Mouse (Mus musculus) v-Abl transformed pro-B cells (cell line): ENCODE measurements around the gene Serhl.

Source experiments
- in situ Hi-C, 2 experiments: fragments of 400-800 bp; cut with MboI; formaldehyde crosslinking; loops; one replicate each; pipeline ENCODE4 v1.15.1; 2025; ENCODE audit not compliant: unreplicated experiment in 2 of 2

Gene Serhl

DNA sequence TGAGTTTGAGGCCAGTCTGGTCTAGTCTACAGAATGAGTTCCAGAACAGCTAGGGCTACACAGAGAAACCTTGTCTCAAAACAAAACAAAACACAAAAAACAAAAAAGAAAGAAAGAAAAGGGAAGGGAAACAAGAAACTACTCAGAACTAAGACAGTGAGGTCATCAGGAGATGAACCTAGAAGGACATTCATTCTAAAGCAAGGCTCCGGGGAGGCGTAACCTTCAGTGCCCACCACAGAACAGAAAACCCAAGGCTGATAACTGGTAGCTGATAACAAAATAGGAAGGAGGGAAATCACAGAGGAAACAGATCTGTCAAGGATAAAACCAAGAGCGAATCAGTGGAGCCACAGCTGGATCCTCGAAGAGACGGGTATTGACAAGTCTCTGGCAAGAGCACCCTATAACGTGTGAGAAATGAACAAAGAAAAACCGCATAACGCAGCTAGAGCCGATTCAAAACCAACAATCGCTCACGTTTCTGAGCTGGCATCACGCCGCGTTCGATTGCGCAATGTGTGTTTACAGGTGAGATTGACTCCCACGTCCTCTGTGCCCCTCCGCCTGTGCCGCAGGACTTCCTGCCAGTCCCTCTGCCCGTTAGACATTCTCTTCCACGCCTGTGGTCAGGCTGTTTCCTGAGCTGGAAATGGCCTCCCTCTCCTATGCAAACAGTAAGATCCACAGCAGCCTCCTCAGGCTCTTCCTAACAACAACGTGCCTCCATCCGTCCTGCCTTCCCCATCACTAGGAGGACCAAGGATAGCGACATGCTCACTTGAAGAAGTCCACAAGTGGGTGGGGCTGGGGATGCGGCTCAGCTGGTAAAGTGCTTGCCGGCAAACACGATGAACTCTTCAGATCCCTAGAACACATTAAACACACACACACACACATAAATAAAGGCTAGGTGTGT lies 13.4 kb upstream of the Serhl start:
- in situ Hi-C loops, result no loop called here

DNA sequence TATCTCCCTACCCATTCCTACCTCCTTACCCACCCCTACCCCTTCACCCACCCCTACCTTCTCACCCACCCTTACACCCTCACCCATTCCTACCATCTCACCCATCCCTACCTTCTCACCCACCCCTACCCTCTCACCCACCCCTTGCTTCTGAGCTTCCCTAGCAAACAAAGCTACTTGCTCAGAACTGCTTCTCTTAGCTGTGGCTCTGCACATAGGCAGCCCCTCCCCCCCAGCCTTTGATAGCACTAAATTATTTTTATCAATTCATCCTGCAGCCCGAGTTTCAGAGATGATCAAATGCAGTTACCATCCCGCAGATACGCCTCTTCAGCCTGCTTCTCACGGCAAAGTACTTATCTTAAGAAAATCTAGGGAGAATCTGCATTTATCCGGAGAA lies 5.8 kb upstream of the Serhl start:
- in situ Hi-C loops, result loop anchor here in 1 of 2 experiments (10.0 kb wide), 1 partner anchor 121 kb away; no protein-coding TSS in a partner anchor

DNA sequence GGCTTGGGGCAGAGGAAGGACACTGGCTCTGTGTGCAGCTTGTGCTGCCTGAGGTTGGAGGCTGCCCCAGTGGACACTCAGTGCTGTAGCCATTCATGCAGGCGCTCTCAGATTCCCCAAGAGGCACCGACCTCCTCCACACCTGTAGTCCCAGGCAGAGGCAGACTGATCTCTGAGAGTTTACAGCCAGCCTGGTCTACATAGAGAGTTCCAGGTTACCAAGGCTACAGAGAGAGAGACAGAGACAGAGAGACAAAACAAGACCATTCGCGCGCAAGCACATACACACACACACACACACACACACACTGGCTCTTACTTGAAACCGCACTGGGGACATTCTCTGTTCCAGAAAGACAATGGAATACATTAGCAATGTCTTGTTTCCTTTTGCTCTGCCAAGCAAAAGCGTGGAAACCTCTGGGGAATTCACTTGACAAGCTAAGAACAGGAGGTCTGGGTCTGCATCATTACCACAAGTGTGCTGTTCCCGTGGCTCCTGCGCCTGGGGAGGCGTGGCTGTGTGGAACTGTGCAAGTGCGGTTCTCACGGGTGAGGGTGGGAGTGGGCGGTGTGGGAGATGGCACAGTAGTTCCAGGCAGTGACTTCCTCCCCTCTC lies 5.2 kb upstream of the Serhl start:
- in situ Hi-C loops, result loop anchor here in 1 of 2 experiments (10.0 kb wide), 1 partner anchor 121 kb away; no protein-coding TSS in a partner anchor

DNA sequence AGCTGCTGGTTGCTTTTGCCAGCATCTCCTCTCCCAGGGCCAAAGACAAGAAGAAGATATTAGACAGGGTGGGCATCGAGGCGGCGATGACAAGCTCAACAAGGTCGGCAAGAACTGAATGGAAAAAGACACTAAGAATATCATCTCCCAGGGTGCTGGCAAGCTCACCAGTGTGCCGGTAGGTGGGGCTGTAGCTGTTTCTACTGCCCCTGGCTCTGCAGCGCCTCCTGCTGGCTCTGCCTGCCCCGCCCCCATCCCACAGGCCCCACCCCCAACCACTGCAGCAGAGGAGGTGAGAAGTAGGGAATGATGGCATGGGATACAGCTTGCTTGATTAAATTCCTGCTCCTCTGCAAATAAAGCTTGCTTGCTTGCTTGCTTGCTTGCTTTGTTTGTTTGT lies 3.4 kb upstream of the Serhl start:
- in situ Hi-C loops, result loop anchor here in 1 of 2 experiments (10.0 kb wide), 1 partner anchor 119 kb away; no protein-coding TSS in a partner anchor

DNA sequence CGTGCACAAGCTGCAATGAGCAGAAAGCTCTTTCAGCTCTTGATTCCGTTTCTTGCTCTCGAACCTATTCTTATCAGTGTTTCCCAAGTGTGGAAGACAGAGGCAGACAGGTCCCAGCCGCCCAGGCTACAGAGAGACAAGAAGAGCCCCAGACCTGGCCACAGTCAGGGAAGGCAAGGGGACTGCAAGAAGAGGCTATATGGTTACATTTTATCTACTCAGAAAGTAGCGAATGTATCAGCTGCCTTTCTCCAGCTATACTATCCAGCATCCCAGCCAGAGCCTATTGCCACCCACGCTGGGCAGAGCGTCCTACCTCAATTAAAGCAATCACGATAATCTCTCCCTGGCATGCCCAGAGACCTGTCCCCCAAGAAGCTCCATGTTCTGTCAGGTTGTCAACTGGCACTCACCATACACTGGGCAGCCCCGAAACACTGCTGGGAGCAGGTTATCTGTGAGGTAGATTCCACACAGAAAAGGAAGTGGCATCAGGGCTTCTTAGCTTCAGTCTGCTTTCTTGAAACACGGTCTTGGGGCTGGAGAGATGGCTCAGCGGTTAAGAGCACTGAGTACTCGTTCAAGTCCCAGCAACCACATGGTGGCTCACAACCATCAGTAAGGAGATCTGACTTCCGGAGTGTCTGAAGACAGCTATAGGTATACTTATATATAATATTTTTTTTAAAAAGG lies 2.5 kb upstream of the Serhl start:
- in situ Hi-C loops, result loop anchor here in 1 of 2 experiments (10.0 kb wide), 1 partner anchor 118 kb away; no protein-coding TSS in a partner anchor

DNA sequence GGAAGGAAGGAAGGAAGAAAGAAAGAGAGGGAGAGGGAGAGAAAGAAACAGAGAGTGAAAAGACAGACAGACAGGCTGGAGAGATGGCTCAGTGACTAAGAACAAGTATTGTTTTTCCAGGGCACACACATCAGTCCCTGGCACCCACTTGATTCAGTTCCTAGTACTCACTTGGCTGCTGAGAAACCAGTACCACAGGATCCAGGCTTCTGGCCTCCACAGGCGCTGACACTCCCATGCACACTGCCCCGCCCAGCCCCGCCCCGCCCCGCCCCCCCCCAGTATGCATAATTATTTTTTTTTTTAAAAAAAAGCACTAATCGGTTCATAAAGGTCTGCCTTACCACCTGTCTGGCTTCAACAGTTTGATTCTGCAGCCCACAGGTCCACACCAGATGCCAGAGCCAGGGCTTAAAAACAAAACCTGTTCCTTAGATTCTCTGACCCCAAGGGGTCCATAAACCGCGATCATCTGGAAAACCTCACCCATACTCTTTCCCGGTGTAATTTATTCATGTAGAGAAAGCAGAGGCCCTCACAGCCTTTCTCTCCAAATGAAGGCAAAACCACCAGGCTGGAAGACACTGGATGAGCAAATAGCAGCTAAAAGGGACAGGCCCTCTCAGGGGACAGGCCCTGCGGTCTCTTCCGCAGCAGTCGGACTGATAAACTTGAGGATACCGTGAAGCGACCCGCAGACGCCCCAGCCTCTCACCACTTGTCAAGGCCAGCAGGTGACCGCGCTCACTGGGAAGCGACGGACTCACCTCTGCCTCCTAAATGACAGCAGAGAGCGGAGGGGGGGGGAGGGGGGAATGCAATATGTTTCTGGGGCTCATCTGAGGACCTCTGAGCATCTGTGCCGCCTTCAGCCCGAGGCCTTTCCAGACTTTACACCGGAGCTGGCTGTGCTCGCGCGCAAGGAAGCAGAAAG lies 544 bp upstream of the Serhl start:
- in situ Hi-C loops, result loop anchor here in 1 of 2 experiments (10.0 kb wide), 1 partner anchor 116 kb away; no protein-coding TSS in a partner anchor

DNA sequence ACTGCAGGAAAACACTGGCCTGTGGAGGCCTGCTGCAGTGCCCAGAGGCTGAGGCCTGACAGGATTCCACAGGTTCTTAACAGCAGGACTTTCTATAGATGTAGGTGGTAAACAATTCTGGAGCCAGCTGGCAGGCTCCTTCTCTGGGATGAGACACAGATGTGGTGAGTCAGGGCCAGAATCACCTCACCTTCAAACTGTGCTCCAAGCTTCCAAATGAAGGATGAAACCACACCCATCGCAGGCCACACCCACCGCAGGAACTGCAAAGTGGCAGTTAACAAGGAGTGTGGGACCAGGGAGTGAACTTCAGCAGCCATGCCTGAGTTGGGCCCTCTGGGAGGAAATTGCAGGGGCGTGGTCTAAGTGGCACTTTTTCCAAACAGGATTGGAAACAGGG lies 1.6 kb downstream of the Serhl start:
- in situ Hi-C loops, result no loop called here

DNA sequence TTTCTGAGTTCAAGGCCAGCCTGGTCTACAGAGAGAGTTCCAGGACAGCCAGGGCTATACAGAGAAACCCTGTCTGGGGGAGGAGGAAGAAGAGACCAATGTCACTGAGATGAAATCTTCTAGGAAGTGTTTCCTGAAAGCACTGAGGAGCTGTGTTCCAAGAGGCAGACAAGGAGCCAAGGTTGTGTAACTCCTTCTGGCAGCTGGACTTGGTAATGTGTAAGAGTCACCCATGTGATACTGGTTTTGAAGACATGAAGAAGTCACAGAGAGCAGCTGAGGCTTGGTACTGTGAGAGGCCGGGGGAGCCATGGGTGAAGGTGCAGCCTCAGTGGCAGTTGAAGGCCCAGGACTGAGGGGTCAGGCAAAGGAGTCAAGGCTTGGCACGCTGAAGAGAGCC lies 4.4 kb downstream of the Serhl start:
- in situ Hi-C loops, result no loop called here

DNA sequence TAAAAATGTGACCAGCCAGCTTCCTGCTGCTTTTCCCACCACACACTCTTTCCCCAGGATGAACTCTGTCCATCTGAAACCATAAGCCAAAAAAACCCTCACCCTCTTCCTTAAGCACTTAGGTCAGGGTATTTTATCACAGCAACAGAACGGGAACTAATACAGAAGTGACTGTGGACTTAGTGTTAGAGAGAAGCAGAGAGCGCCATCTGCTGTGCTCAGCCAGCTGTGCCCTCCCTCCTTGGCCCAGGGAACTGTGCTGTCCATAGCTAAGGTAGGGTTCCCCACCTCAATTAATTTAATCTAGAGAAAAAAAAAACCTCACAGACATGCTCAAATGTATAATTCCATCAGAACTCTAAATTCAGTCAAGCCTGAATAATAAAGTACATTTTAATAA lies 6.6 kb downstream of the Serhl start:
- in situ Hi-C loops, result no loop called here

DNA sequence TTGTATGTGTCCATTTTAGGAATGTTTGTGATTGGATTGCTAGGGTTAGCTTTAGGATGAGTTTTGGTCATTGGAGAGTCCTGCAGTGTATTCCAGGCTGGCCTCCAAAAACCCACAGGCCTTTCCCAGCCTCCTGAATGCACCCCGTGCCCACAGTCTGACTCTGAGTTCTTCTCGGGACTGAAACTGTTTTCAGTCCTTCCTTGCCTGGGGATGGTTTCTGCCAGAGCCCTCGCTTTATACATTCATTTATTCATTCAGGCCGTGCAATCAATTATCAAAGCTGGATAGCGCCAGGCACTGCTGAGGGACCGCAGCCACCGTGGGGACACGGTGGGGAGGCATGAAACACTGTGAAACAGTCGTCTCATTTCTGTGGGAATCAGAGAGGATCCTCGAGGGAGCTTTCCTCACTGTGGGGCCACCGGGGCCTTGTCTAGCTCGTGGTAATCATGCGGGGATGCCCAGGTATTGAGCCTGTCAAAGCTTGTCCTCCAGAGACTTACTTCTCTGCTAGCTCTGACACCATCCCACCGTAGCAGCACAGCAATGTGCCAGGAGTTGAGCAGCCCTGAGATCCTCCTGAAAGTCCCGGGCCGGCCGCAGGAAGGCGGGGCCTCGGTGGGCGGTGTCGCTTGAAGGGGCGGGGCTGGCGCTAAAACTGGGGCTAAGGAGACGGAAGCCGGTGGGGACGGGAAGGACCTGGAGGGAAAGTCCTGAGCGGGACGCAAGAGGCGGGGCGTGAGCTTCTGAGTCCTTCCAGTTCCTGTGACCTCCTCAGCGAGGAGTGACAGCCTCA lies 10.4 kb downstream of the Serhl start:
- in situ Hi-C loops, result no loop called here

DNA sequence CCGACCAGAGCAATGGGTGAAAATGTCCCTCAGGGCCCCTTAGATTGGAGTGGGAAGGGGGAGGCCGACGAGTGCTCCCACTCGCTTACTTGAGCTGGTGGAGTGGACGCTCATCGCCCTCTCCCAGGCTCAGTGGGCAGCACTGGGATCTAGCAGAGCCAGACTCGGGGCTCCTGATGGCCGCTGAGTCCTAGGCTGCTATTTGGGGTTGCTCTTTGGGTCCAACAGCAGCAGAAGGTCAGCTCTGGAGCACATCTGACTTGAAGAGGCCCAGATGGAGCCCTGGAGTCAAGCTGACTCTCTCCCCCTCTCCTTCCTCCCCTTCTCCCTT lies 11.0 kb downstream of the Serhl start:
- in situ Hi-C loops, result no loop called here

DNA sequence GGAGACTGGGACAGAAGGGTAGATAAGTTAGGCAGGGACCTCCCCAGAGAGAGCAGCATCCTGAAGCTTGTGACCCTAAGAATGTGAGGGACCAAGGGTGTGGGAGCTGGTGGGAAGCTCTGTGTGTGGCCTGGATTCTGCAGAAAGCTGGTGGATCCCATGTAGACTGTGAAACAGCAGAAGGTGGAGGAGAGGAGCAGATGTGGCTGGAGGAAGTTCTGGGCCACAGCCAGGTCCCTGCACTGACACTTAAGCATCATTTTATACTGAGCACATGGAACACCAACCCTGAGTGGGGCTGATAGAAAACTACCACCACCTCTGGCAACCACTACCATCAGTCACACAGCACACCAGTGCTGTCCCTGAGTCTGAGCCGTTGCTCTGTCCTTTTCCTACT lies 13.8 kb downstream of the Serhl start:
- in situ Hi-C loops, result no loop called here

DNA sequence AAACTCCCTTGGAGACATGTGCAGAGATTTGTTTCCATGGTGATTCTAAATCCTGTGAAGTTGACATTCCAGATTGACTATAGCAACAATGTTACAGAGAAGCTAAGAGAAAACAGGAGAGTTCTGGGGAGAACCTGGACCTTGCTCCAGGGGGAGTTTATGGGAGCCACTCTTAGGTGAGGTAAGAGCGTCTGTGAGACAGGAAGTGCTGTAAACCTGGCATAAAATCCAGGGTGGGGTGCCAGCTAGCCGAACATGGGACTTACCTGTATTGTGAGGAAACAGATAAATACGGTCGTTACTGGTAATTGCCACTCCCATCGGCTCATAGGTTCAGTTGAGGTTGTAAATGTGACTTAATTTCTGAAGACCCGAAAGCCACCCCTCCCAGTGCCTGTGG lies 17.1 kb downstream of the Serhl start:
- in situ Hi-C loops, result no loop called here

DNA sequence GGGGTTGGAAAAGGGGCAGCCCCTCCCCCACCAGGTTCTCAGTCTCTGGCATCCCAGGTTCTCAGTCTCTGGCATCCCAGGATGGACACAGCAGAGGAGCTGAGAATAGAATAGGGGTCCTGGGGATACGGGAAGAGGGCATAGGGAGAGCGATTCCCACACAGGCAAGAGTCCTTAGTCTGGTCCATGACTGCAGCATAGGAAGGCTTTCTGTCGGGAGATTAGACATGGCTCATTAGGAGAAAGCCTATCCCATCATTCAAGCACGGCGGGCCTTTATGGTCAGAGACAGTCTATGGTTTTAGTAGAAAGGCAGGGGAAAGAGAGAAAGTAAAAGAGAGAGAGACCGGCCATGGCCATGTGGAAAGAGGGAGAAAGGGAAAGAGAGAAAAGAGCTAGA lies 18.5 kb downstream of the Serhl start:
- in situ Hi-C loops, result no loop called here

DNA sequence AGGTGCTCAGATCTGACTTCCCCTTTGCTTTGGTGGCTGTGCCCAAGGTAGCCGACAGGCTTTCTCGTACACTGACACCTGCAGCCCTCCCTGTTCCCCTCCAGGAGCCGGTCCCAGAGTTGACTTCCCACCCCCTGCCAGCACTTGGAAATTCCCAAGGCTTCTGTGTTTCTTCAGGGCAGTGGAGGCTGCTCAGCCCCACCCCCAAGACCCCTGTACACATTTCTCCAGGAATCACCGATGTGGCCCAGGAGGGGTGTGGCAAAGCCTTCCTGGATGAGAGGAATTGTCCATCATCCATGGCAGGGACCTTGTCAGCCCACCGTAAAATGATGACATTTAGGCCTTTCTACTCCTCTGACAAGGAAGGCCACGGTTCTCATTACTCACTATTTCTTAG lies 22.0 kb downstream of the Serhl start:
- in situ Hi-C loops, result loop anchor here in 1 of 2 experiments (10.0 kb wide), 1 partner anchor 306 kb away; no protein-coding TSS in a partner anchor

DNA sequence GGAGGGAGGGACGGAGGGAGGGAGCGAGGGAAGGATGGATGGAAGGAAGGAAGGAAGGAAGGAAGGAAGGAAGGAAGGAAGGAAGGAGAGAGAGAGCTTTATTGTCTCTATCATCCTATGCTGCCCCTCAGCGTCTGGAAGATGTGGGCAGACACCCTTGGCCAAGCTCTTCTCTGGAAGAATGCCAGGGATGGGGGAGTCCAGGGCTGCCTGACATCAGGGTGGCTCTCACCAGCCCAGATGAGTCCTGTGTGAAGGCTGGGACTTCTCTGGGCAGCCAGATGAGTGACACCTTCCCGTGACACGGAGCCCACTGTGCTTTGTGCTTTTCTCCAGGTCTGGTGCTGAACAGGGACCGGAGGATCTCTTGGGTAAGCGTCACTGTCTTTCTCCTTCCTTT lies 22.6 kb downstream of the Serhl start:
- in situ Hi-C loops, result loop anchor here in 1 of 2 experiments (10.0 kb wide), 1 partner anchor 307 kb away; no protein-coding TSS in a partner anchor

DNA sequence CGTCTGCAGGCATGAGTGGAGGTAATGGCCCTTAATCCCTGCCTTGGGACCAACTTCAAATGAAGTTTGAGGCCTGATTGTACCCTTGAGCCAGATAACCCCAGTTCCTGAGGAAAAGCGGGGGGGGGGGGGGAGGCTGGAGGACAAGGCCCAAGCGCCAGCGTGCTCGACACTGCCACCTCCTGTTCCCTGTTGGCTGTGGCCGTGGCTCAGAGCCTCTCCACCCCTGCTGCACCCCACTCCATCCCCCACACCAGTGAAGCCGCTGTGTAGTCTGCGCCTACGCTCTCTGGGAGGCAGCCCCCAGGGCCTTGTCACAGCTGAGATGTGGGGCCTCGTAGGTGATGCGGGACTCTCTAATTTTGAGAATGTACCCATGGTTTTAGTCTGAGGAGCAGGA lies 23.6 kb downstream of the Serhl start:
- in situ Hi-C loops, result loop anchor here in 1 of 2 experiments (10.0 kb wide), 1 partner anchor 308 kb away; no protein-coding TSS in a partner anchor

DNA sequence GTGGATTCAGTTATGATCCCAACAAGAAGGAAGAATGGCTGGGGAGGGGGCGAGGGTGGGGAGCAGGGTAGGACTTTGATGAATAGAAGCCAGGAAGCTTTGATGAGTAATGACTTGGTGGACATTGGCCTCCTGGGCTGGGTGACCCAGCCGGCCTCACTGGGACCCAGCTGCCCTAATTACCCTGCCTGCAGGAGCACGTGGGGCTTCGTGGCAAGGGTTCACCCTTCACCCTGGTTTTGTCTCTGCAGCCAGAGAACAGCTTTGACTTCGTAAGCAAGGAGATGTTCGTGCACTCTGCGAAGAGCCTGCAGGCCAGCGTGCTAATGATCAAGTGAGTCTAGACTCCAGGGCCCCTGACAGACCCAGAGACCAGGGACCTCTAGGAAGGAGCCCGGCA lies 24.8 kb downstream of the Serhl start:
- in situ Hi-C loops, result loop anchor here in 1 of 2 experiments (10.0 kb wide), 1 partner anchor 309 kb away; no protein-coding TSS in a partner anchor

DNA sequence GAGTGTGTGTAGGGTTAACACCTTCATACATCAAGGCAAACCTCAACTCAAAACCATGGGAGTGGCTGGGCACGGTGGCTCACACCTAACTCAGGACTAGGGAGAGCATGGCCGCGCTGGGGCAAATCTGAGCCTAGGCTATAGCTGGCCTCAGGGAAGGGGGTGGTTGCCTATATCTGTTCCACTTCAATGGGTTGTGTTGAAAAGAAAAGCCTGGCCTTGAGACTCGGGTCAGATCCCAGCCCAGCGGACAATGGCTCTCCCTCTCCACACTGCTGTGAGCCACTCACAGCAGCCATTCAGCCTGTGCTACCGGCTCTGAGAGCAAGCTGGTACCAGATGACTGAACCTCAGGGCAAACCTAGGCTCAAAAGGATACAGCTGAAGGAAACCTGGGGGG lies 25.8 kb downstream of the Serhl start:
- in situ Hi-C loops, result loop anchor here in 1 of 2 experiments (5.0 to 10.0 kb wide), 2 partner anchors 87 to 310 kb away; no protein-coding TSS in a partner anchor
